Mouse (Mus musculus) inflammation-experienced regulatory T-cells, adult 6 months (primary cell): Measurements from ENCODE around the gene Nckap5l. TPM values are rescaled to one million over a fixed set of nuclear protein-coding genes. Genes with fewer than 3 reads are reported as not detected.
"Not testable (repeated sequence)": the region's sequence is repeated elsewhere in the genome, so short reads cannot be mapped to it uniquely, and the experiment has no call there.

Experiments used
- ATAC-seq: one replicate; pipeline ENCODE4 v1.8.0; 2017
- polyA plus RNA-seq, 3 experiments: library from polyadenylated mRNA; unstranded; fragments of 100-300 nt; shearing (Covaris generic); gene quantifications; one replicate each; pipeline ENCODE4 v1.2.1; 2017

The Nckap5l gene
- polyA plus RNA-seq, 3 experiments from 2014 or later, result 0.10 to 1.9 (median 0.78) TPM

DNA sequence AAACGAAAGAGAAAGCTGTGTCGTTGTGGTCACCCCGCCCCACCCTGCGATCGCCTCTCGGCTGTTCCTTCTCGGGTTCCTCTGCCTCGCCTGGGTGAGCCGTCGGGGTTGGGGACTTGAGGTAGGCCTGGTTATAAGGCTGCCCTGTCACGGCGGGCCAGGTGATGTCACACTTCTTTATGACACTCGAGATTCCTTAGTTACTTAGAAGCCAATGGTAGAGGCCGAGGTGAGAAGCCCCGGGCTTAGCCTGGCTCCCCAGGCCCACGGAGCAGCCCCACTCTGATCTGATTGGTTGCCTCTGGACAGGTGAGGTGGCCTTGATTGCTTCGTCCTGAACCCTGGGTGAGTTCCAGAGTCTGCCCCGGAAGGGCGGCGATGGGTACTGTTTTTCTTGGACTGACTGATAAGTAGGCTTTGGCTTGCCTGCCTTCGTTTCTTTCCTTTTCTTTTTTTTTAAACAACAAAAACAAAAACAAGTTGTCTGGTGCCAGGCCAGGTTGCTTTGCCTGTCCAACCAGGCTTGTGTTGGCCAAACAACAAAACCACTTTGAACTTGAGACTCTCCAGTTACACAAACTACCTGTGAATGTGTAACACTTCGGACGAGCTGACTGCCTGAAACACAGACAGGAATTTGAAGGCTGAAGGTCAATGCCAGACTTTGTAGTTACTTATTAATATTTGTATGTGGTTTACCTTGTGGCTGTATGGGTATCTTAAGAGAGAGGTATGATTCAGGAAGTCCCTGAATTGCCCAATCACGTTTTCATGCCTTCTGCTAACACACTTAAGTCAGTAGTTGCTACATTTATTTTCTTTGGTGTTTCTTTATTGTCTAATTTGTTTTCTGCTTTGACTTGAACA, 63.9 kb downstream of the Nckap5l start:
- peak; percentile 62 for ATAC-seq

DNA sequence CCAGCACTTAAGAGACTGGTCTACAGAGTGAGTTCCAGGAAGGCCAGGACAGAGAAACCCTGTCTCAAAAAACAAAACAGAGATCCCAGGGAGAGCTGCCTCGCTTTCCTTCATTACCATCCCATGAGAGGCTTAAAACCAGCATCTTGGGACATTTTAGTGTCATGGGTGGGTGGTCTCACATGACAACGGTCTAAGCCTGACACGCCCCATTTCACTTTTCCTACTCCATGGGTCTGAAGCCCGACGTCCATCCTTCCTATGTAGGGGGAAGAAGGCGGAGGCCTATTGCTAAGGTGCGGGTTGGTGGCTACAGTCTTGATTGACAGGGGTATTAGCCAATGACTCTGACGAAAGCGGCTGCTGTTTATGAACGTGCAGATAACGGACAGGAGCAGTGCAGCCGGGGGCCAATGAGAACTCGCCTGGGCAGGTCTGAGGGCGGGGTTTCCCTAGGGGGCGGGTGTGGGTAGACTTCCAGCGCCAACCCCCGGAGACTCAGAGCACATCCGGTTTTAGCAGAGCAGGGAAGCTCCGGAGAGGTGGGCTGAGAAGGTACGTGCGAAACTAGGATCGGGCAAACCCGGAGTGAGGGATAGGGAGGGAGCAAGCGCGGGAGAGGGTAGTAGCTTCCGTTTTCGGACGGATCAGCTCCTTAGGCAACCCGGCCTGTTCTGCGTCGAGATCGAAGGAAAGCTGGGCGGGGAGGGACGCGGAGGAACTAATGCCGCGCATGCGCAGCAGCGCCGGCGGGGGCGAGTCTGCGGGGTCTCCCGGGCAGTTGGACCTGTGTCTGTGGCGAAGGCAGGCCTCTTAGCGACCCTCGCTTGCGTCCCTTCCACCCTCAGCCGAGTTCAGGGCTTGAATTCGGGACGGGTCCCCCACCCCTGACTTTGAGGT, 64.8 kb downstream of the Nckap5l start, which contains the start of gene Tmbim6:
Tmbim6 (plus strand) TSS at position 397 of the 900 bp plus-strand sequence.
- peak; percentile 94 for ATAC-seq

DNA sequence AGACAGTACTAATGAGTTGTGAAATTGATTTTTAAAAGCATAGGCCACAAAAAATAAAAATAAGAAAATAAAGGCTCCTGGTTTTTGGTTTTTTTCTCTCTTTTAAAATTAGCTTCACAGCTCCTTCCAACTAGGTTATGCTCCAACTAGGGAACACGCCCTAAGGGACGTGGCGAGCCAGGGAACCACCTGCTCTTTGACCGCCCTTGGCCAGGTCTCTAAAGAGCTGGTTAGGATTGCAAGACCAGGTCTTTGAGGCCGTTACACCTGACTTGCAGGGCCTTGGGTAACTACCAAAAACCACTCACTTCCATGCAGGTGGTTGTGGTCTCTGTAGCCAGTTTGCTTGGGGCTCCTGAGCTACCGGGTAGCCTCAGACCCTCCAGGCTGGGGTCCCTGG, 65.6 kb downstream of the Nckap5l start:
- no peak for ATAC-seq

DNA sequence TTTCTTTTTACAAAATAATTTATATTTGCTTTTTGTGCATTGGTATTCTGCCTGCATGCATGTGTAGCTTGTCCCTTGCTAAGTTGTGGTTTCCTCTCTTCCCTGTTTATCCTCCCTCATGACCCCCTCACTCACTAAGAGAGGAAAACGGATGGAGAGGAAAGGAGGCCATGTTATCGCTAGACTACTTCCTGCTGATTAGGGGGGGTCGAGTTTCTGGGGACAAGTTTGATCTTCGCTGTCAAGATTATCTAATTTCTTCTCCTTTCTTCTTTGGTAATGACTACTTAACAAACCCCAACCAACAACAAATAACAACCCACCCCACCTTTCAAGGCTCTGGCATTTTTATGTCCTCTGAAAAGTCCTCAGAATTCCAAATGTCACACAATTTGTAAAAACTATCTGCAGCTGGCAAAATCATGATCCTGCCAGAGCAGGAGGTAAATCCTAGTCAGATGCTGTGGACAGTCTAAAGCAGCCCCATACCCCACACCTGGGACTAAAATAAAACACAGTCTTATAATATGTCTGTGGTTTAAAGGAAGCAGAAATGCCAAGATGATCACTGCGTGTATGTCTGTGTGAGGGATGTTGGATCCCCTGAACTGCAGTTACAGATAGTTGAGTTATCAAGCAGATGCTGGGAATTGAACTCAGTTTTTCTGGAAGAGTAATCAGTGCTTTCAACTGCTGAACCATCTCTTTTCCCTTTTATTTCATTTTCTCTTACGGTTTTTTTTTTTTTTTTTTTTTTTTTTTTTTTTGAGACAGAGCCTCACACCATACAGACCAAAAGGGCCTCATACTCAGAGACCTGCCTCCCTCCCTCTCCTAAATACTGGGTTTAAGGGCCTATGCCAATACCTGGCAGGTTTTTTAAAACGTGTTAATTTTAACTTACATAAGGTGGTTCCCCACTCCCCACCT, 66.8 kb downstream of the Nckap5l start:
- no peak for ATAC-seq

DNA sequence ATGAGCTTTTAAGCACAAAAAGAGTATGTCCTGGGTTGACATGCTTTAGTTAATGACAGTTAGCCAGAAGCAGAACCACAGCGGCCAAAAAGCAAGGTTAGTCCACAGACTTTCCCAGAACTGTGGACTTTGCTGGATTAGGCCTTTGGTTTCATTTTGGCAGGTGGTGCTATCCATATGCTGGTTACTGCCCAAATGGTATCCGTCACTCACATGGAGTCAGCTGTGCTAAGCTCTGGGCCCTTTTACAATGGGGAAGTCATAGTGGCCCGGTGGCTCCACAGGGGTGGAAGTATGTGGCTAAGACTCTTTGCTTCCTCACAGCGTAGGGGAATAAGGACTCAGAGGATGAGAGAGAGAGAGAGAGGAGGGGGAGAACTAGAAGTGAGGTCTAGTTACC, 69.6 kb downstream of the Nckap5l start:
- ATAC-seq, result no peak

DNA sequence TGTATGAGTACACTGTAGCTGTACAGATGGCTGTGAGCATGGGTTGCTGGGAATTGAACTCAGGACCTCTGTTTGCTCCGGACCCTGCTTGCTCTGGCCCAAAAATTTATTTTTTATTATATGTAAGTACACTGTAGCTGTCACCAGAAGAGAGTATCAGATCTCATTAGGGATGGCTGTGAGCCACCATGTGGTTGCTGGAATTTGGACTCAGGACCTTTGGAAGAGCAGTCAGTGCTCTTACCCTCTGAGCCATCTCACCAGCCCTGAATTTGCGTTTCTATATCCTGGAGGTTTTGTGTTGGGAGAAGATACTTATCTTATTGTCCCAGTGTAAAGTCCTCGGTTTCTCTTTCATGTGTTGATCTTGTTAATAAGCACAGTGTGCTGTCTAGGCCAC, 70.8 kb downstream of the Nckap5l start:
- ATAC-seq, result no peak

DNA sequence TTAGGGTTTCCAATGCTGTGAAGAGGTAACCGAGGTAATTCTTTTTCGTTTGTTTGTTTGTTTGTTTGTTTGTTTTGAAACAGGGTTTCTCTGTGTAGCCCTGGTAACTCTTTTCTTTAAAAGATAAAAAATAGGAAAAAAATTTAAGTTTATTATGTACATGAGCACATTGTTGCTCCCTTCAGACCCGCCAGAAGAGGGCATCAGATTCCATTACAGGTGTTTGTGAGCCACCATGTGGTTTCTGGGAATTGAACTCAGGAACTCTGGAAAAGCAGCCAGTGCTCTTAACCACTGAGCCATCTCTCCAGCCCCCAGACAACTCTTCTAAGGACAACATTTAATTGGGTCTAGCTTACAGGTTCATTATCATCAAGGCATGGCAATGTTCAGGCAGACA, 71.4 kb downstream of the Nckap5l start:
- not testable (repeated sequence) for ATAC-seq

DNA sequence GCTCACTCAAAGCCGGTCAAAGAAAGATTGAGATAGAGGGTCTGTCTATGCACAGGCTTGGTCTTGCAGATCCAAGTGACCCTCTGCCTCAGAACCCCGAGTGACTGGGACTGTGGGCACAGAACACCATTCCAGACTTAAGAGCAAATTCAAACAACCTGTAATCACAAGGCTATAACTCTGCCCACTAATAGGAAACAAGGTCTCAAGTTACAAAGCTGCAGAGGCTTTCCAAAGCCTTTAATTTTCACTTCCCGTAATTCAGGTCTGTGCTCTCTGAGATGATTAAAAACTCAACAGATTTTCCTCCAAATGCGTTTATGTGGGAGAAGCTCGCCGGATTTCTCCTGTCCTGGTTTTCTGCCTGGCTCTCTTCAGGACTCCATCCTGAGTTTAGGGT, 73.5 kb downstream of the Nckap5l start:
- ATAC-seq, result no peak

DNA sequence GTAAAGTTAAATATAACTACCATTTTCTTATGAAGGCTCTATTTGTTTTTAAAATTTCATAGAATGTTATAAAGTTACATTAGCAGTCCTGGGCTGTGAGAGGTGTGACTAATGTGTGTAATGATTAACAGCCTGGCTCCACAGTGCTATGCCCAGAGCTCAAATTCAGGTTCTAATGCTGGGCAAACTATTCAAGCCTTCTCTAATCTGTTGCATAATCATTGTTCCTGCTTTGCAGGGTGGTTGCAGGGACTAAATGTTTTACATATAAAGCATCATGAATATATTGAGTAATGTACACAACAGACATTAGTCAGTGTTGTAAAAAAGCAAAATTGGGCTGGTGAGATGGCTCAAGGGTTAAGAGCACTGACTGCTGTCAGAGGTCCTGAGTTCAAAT, 74.7 kb downstream of the Nckap5l start:
- no peak for ATAC-seq

DNA sequence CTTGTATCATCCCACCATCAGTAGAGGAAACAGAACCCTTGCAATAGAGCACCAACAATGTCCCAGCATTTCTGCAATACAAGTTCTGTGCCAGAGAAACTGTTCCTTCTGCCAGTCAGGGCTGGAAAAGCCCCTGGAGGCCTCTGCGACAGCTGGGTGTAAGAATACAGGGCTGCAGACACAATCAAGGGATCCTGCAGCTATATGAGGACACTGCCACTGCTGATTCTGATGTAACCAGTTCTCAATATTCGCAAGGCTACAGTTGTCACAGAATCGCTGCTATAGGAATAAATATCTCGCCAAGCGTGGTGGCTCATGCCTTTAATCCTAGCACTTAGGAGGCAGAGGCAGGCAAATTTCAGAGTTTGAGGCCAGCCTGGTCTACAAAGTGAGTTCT, 81.3 kb downstream of the Nckap5l start:
- ATAC-seq, result no peak

DNA sequence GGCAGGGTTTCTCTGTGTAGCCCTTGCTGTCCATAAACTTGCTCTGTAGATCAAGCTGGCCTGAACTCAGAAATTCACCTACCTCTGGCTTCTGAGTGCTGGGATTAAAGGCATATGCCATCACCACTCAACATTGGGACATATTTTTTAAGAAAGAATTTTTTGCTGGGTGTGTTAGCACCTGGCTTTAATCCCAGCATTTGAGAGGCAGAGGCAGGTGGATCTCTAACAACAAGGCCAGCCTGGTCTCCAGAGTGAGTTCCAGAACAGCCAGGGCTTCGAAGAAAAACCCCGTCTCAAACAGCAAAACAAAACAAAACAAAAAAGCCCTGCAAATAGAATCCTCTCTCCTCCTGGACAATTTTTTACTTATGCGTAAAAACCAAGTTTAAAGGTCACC, 82.0 kb downstream of the Nckap5l start:
- no peak for ATAC-seq

DNA sequence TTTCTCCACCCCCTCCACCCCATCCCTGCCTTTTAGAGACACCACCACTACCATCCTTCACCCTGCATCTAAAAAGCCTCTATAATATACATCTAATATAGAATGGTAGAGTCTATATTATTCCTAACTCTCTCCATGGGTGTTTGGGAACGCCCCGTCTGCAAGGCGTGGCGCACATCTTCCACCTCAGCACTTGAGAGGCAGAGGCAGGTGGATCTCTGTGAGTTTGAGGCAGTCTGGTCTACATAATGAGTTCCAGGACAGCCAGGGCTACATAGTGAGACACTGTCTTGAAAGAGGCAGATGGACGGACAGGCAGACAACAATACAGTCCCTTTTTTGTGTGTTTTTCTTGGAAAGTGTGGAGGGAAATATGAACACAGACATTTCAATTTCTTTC, 82.5 kb downstream of the Nckap5l start:
- no peak for ATAC-seq

DNA sequence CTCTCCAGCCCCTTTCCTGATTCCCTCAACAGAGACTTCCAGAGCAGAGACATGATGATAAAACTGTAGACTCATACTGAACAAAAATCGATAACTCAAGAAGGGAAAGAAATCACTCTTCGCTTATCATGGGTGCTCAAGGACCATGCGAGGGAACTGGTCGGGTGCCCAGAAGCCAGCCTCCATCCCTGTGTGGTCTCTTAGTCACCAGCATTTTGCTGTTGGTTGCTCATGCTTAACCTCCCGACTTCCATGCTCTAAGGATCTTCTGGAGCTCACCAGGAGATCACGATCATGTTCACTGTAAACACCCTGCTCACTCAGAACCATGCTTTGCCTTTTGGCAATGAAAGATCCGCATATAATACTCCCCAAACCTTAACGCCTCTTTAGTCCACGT, 84.8 kb downstream of the Nckap5l start:
- ATAC-seq, result no peak

Other genes starting within 250 kb of the Nckap5l start
- not detected for gene Kcnh3, start 232.9 kb downstream of the Nckap5l start, polyA plus RNA-seq
- gene Mcrs1, start 205.8 kb downstream of the Nckap5l start, polyA plus RNA-seq, result 10 to 100 TPM; 48.4 to 56.9 (median 49.1) TPM
- 10 to 100 TPM in 2 of 3 experiments, 1 to 10 TPM in 1; 1.6 to 14.9 (median 10.3) TPM for gene Prpf40b, start 162.7 kb downstream of the Nckap5l start, polyA plus RNA-seq
- gene Fam186b, start 161.9 kb downstream of the Nckap5l start, polyA plus RNA-seq, result under 1 TPM in 2 of 3 experiments, not detected in 1; 0.29 to 0.48 TPM
- 10 to 100 TPM in 1 of 3 experiments, 1 to 10 TPM in 2; 5.5 to 13.4 (median 9.2) TPM for gene Fmnl3, start 87.3 kb downstream of the Nckap5l start, polyA plus RNA-seq
- gene Tmbim6, start 64.9 kb downstream of the Nckap5l start, polyA plus RNA-seq, result 1,000 to 10,000 TPM; 1,026 to 1,183 (median 1,027) TPM
- gene Bcdin3d, start 17.0 kb upstream of the Nckap5l start, polyA plus RNA-seq, result 10 to 100 TPM; 16.9 to 30.8 (median 30.6) TPM
- under 1 TPM in 2 of 3 experiments, not detected in 1; 0.03 to 0.15 TPM for gene Faim2, start 70.4 kb upstream of the Nckap5l start, polyA plus RNA-seq
- not detected for gene Aqp2, start 121.3 kb upstream of the Nckap5l start, polyA plus RNA-seq
- gene Aqp5, start 133.0 kb upstream of the Nckap5l start, polyA plus RNA-seq, result not detected
- gene Aqp6, start 143.7 kb upstream of the Nckap5l start, polyA plus RNA-seq, result not detected
- 100 to 1,000 TPM in 1 of 3 experiments, 10 to 100 TPM in 2; 18.4 to 106 (median 18.6) TPM for gene Racgap1, start 193.9 kb upstream of the Nckap5l start, polyA plus RNA-seq
- under 1 TPM in 2 of 3 experiments, not detected in 1; 0.20 to 0.40 TPM for gene Asic1, start 212.6 kb upstream of the Nckap5l start, polyA plus RNA-seq
- gene Smarcd1, start 244.4 kb upstream of the Nckap5l start, polyA plus RNA-seq, result 10 to 100 TPM in 2 of 3 experiments, 1 to 10 TPM in 1; 8.4 to 15.5 (median 10.5) TPM
- not detected for gene Gm17349, start 247.7 kb upstream of the Nckap5l start, polyA plus RNA-seq